Mouse (Mus musculus) spleen, adult 2 months (tissue): ENCODE data around the gene Pwwp2a.

Experiments used
- CTCF ChIP-seq: fragments of 200-500 bp; IDR thresholded peaks from 2 replicates; pipeline ENCODE4 v1.5.1; 2011; ENCODE audit warnings: mild to moderate bottlenecking, inconsistent platforms; ENCODE audit not compliant: insufficient read depth, insufficient read length, insufficient replicate concordance; ENCODE audit errors: extremely low read depth
- POLR2A ChIP-seq: fragments of 200-500 bp; IDR thresholded peaks from 2 replicates; pipeline ENCODE4 v1.6.1; 2011; ENCODE audit warnings: low read depth, low read length, inconsistent platforms

GRCm38 (mm10) chr11:43703552-43703951 lies 21.8 kb downstream of the Pwwp2a start:
- no peak for TF ChIP-seq CTCF
- TF ChIP-seq POLR2A = no peak
